Mouse (Mus musculus) MEL (cell line): ENCODE data around the gene Dnph1. TPM values are rescaled to one million over a fixed set of nuclear protein-coding genes. Genes with fewer than 3 reads are reported as not detected.

Source experiments
- DNase-seq: peaks from one replicate; pipeline ENCODE4 v3.0.0; 2011; ENCODE audit warnings: low read depth, low spot score
- H3K27ac ChIP-seq: 2 replicates; pipeline ENCODE4 v1.5.1; 2012; ENCODE audit warnings: low read depth, mild to moderate bottlenecking, control low read depth, low read length, moderate library complexity; ENCODE audit not compliant: control insufficient read depth
- H3K27me3 ChIP-seq, 2 experiments: fragments of 150-350 bp in 1 of 2; sonication (generic) in 1 of 2; 2 replicates each; pipeline ENCODE4 v1.6.1; 2012; ENCODE audit warnings: low read length in 2 of 2, mild to moderate bottlenecking in 2 of 2, improper control_type of control experiment in 1 of 2, moderate library complexity in 1 of 2; ENCODE audit not compliant: insufficient read depth in 2 of 2, control insufficient read depth in 1 of 2
- H3K36me3 ChIP-seq, 2 experiments: 2 replicates each; pipeline ENCODE4 v1.6.1; 2012 to 2014; ENCODE audit warnings: low read length in 2 of 2, improper control_type of control experiment in 1 of 2, inconsistent platforms in 1 of 2, mild to moderate bottlenecking in 1 of 2; ENCODE audit not compliant: insufficient read depth in 2 of 2, control insufficient read depth in 1 of 2
- H3K4me1 ChIP-seq, 2 experiments: fragments of 150-350 bp in 1 of 2; sonication (generic) in 1 of 2; 2 replicates each; pipeline ENCODE4 v1.6.1; 2012; ENCODE audit warnings: low read length in 2 of 2, improper control_type of control experiment in 1 of 2, mild to moderate bottlenecking in 1 of 2; ENCODE audit not compliant: insufficient read depth in 2 of 2, control insufficient read depth in 1 of 2
- H3K4me3 ChIP-seq, 2 experiments: fragments of 150-350 bp in 1 of 2; sonication (generic) in 1 of 2; 2 replicates each; pipeline ENCODE4 v1.5.1; 2012; ENCODE audit warnings: low read depth in 2 of 2, low read length in 2 of 2, mild to moderate bottlenecking in 2 of 2, moderate library complexity in 2 of 2, control low read depth in 1 of 2, improper control_type of control experiment in 1 of 2; ENCODE audit not compliant: control insufficient read depth in 1 of 2, insufficient read depth in 1 of 2
- H3K79me2 ChIP-seq: 2 replicates; pipeline ENCODE4 v1.6.1; 2012; ENCODE audit warnings: mild to moderate bottlenecking, low read length, moderate library complexity; ENCODE audit not compliant: control insufficient read depth, poor library complexity, insufficient read depth
- H3K9ac ChIP-seq: 2 replicates; pipeline ENCODE4 v1.6.1; 2012; ENCODE audit warnings: low read depth, mild to moderate bottlenecking, control low read depth, low read length, moderate library complexity; ENCODE audit not compliant: control insufficient read depth, poor library complexity, severe bottlenecking
- H3K9me3 ChIP-seq: fragments of 150-350 bp; sonication (generic); replicated peaks from 2 replicates; pipeline ENCODE4 v1.6.1; 2012; ENCODE audit warnings: mild to moderate bottlenecking, low read length, improper control_type of control experiment, moderate library complexity; ENCODE audit not compliant: insufficient read depth
- CHD2 ChIP-seq: IDR thresholded peaks from 2 replicates; pipeline ENCODE4 v1.6.1; 2011; ENCODE audit warnings: low read length, improper control_type of control experiment
- CTCF ChIP-seq, 3 experiments: IDR thresholded peaks in 2 of 3; conservative IDR thresholded peaks in 1 of 3; 2 replicates each; pipeline ENCODE4 v1.5.1; 2011 to 2012; ENCODE audit warnings: low read length in 3 of 3, low read depth in 2 of 3, mild to moderate bottlenecking in 2 of 3, improper control_type of control experiment in 1 of 3, inconsistent platforms in 1 of 3, mixed read lengths in 1 of 3, moderate library complexity in 1 of 3; ENCODE audit not compliant: control insufficient read depth in 1 of 3, insufficient read depth in 1 of 3, poor library complexity in 1 of 3, severe bottlenecking in 1 of 3
- E2F4 ChIP-seq: IDR thresholded peaks from 2 replicates; pipeline ENCODE4 v1.6.1; 2011; ENCODE audit warnings: low read depth, low read length, improper control_type of control experiment, borderline replicate concordance
- ETS1 ChIP-seq: IDR thresholded peaks from 2 replicates; pipeline ENCODE4 v1.6.1; 2012; ENCODE audit warnings: low read depth, mild to moderate bottlenecking, inconsistent platforms, low read length, improper control_type of control experiment, moderate library complexity
- GATA1 ChIP-seq: IDR thresholded peaks from 2 replicates; pipeline ENCODE4 v1.6.1; 2011; ENCODE audit warnings: low read depth, low read length, improper control_type of control experiment
- MXI1 ChIP-seq: IDR thresholded peaks from 2 replicates; pipeline ENCODE4 v1.6.1; 2011; ENCODE audit warnings: mild to moderate bottlenecking, low read depth, low read length, improper control_type of control experiment
- NRF1 ChIP-seq: IDR thresholded peaks from 2 replicates; pipeline ENCODE4 v1.6.1; 2014; ENCODE audit warnings: low read depth, mild to moderate bottlenecking, inconsistent platforms, low read length, improper control_type of control experiment, moderate library complexity; ENCODE audit not compliant: poor library complexity, insufficient read depth, severe bottlenecking
- POLR2A ChIP-seq, 2 experiments: IDR thresholded peaks; 2 replicates each; pipeline ENCODE4 v1.6.1; 2011 to 2012; ENCODE audit warnings: low read length in 2 of 2, mild to moderate bottlenecking in 2 of 2, control low read depth in 1 of 2, improper control_type of control experiment in 1 of 2, low read depth in 1 of 2, moderate library complexity in 1 of 2; ENCODE audit not compliant: control insufficient read depth in 1 of 2, insufficient read depth in 1 of 2, poor library complexity in 1 of 2
- RAD21 ChIP-seq: IDR thresholded peaks from 2 replicates; pipeline ENCODE4 v1.6.1; 2011; ENCODE audit warnings: mild to moderate bottlenecking, low read depth, low read length, improper control_type of control experiment
- SIN3A ChIP-seq: IDR thresholded peaks from 2 replicates; pipeline ENCODE4 v1.6.1; 2012; ENCODE audit warnings: low read length, improper control_type of control experiment, inconsistent platforms
- SMC3 ChIP-seq: IDR thresholded peaks from 2 replicates; pipeline ENCODE4 v1.6.1; 2011; ENCODE audit warnings: low read depth, low read length, improper control_type of control experiment
- TAL1 ChIP-seq: IDR thresholded peaks from 2 replicates; pipeline ENCODE4 v1.6.1; 2012; ENCODE audit warnings: mild to moderate bottlenecking, inconsistent platforms, low read length, moderate library complexity, mixed read lengths
- UBTF ChIP-seq: IDR thresholded peaks from 2 replicates; pipeline ENCODE4 v1.6.1; 2012; ENCODE audit warnings: low read depth, mild to moderate bottlenecking, inconsistent platforms, low read length, improper control_type of control experiment, moderate library complexity, borderline replicate concordance; ENCODE audit not compliant: insufficient read depth
- USF2 ChIP-seq, 2 experiments: IDR thresholded peaks; 2 replicates each; pipeline ENCODE4 v1.6.1; 2011 to 2012; ENCODE audit warnings: improper control_type of control experiment in 2 of 2, low read length in 2 of 2, borderline replicate concordance in 1 of 2, inconsistent platforms in 1 of 2, low read depth in 1 of 2, mild to moderate bottlenecking in 1 of 2; ENCODE audit not compliant: insufficient read depth in 1 of 2
- ZC3H11A ChIP-seq: IDR thresholded peaks from 2 replicates; pipeline ENCODE4 v1.6.1; 2012; ENCODE audit warnings: low read depth, mild to moderate bottlenecking, inconsistent platforms, low read length, improper control_type of control experiment
- polyA plus RNA-seq, 2 experiments: library from polyadenylated mRNA; stranded (reverse) in 1 of 2; unstranded in 1 of 2; fragments of >175 nt in 1 of 2; fragments of >200 nt in 1 of 2; gene quantifications; 2 replicates each; pipeline versions ENCODE4 v1.2.1 to v1.2.4; 2012; ENCODE audit warnings: low replicate concordance in 2 of 2, low read depth in 1 of 2; ENCODE audit not compliant: insufficient read length in 2 of 2, insufficient read depth in 1 of 2, missing spikeins in 1 of 2
- total RNA-seq: library from RNA; depleted of rRNA; stranded (reverse); fragments of 300-350 nt; gene quantifications from 2 replicates; pipeline ENCODE4 v1.2.3, GENCODE M21; 2012

Gene Dnph1
- total and polyA plus RNA-seq, 3 experiments, result 40.8 to 86.5 TPM; not detected in 1

- DNase-seq, result peak; percentile 75
- TF ChIP-seq ETS1 (no peak), SMC3 (peak; percentile 95), CTCF (IDR thresholded peaks at IDR 0.05 in 2 of 3, conservative IDR thresholded peaks at IDR 0.05 in 1 of 3; ENCODE audit: control insufficient read depth in 1 of 3, insufficient read depth in 1 of 3, low read depth in 2 of 3, low read length in 3 of 3, poor library complexity in 1 of 3, severe bottlenecking in 1 of 3) (peak; percentile 93 to 99 (median 94)), RAD21 (peak; percentile 67), ZC3H11A (peak; percentile 63), USF2 (IDR thresholded peaks at IDR 0.05; ENCODE audit: borderline replicate concordance in 1 of 2, insufficient read depth in 1 of 2, low read depth in 1 of 2, low read length in 2 of 2) (no peak)
Observed at GRCm38 (mm10) chr17:46525579-46526307, 29.2 kb downstream of the Dnph1 start.

GRCm38 (mm10) chr17:46543661-46544060 is 47.1 kb downstream of the Dnph1 start:
- no peak for DNase-seq
- no peaks in the 10 kb centered on the region for H3K27me3 ChIP-seq
- no peak for TF ChIP-seq UBTF
- no peak for TF ChIP-seq POLR2A (IDR thresholded peaks at IDR 0.05; ENCODE audit: control insufficient read depth in 1 of 2, insufficient read depth in 1 of 2, low read depth in 1 of 2, low read length in 2 of 2, poor library complexity in 1 of 2)
- TF ChIP-seq MXI1, result no peak
- no peak for TF ChIP-seq GATA1
- TF ChIP-seq SIN3A, result no peak
- no peak for TF ChIP-seq E2F4
- TF ChIP-seq TAL1, result no peak
- no peak for TF ChIP-seq CHD2
- TF ChIP-seq NRF1, result no peak
- no peak for TF ChIP-seq ZC3H11A
- TF ChIP-seq ETS1, result no peak
- TF ChIP-seq, all 39 proteins: peak for 0

More at GRCm38 (mm10) chr17:46525579-46526307, 29.2 kb downstream of the Dnph1 start:
- H3K9ac ChIP-seq, result no peak overlapping the region
- no peak overlapping the region for H3K4me3 ChIP-seq
- no peaks in the 10 kb centered on the region for H3K36me3 ChIP-seq
- H3K27me3 ChIP-seq, result no peaks in the 10 kb centered on the region
- H3K4me1 ChIP-seq, result peaks cover 0 to 3% of the 10 kb centered on the region in 2 experiments; a peak in 1 of 4 replicates
- H3K9me3 ChIP-seq, result no peaks in the 10 kb centered on the region
- no peaks in the 10 kb centered on the region for H3K79me2 ChIP-seq
- no peak overlapping the region for H3K27ac ChIP-seq

More at GRCm38 (mm10) chr17:46543661-46544060, 47.1 kb downstream of the Dnph1 start:
- Histone ChIP-seq H3K9ac (no peak overlapping the region), H3K4me1 (peaks cover 0 to 9% of the 10 kb centered on the region in 2 experiments; a peak in 3 of 4 replicates), H3K4me3 (no peak overlapping the region), H3K79me2 (no peaks in the 10 kb centered on the region), H3K9me3 (no peaks in the 10 kb centered on the region), H3K27ac (no peak overlapping the region), H3K36me3 (peaks cover 0 to 9% of the 10 kb centered on the region in 2 experiments; a peak in 3 of 4 replicates)
